Mouse (Mus musculus) B cell, adult 2 months (primary cell): ENCODE data around the gene Tmem268.

ENCODE experiments used
- DNase-seq, 2 experiments: peaks; one replicate each; pipeline ENCODE4 v3.0.0; 2022

Tmem268 gene

GRCm38 (mm10) chr4:63604945-63605344 is 46.4 kb downstream of the Tmem268 start, which contains the start of gene Gm11213:
Gm11213 (minus strand) TSS chr4:63605261.
- DNase-seq = no peak

GRCm38 (mm10) chr4:63605545-63605944 is 47.0 kb downstream of the Tmem268 start:
- DNase-seq = no peak

GRCm38 (mm10) chr4:63605968-63606367 is 47.4 kb downstream of the Tmem268 start:
- DNase-seq = no peak

- no peak for DNase-seq
These were observed 49.8 kb downstream of the Tmem268 start for GRCm38 (mm10) chr4:63608391-63608790.

GRCm38 (mm10) chr4:63621861-63622260 is 63.3 kb downstream of the Tmem268 start:
- DNase-seq = no peak

GRCm38 (mm10) chr4:63622378-63622835 is 63.8 kb downstream of the Tmem268 start, which contains the start of gene Tex48:
Tex48 (minus strand) TSS chr4:63622428.
- peak; percentile 66 to 67 for DNase-seq

- DNase-seq = no peak
These were observed 67.0 kb downstream of the Tmem268 start for GRCm38 (mm10) chr4:63625563-63626080.

- no peak for DNase-seq
These were observed 68.5 kb downstream of the Tmem268 start for GRCm38 (mm10) chr4:63627111-63627510.

- DNase-seq = no peak
These were observed 74.6 kb downstream of the Tmem268 start for GRCm38 (mm10) chr4:63633181-63633580.
